Mouse (Mus musculus) CD8-positive naive resting alpha-beta T cell, adult 2 months (primary cell): ENCODE data around the gene Cplx1.

ENCODE experiments used
- DNase-seq, 2 experiments: peaks; one replicate each; pipeline ENCODE4 v3.0.0; 2022; ENCODE audit warnings: low read depth in 2 of 2, low spot score in 2 of 2

Cplx1 gene

DNA sequence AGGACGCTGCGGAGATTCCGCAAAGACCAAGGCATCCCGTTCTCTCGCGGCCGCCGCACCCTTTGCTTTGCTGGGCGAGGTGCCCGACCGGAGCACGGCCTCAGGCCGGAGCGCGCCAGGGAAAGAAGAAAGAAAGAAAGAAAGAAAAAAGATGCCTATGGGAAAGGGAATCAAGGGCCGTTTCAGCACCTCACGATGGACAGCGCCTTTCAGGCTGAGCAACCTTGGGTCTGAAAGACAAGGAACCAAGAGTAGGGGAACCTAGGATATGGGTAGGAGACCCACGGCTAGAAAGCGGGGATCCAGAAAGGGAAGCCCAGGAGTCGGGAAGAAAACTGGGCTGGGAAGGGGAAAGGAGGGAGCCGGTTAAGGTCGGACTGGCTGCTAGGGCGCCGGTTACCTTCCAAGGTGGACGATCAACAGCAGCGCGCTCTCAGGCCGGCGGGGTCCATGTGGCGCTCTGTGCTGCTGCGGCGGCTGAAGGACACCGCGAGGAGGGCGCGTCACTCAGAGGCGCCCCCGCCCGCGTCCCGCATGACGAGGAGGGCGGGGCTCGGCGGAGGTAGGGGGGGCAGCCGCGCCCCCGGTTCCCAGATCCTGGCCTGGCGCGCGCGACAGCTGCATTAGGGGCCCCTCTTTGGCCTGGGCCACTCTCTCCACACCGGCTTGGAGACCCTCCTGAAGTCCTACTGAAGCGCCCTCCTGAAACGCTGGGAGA lies at the start of gene Cplx1:
Cplx1 (minus strand) TSS at position 536 of the 718 bp plus-strand sequence.
- DNase-seq: no peak

- no peak for DNase-seq
Observed at GRCm38 (mm10) chr5:108581361-108581891, 31.6 kb upstream of the Cplx1 start.

DNA sequence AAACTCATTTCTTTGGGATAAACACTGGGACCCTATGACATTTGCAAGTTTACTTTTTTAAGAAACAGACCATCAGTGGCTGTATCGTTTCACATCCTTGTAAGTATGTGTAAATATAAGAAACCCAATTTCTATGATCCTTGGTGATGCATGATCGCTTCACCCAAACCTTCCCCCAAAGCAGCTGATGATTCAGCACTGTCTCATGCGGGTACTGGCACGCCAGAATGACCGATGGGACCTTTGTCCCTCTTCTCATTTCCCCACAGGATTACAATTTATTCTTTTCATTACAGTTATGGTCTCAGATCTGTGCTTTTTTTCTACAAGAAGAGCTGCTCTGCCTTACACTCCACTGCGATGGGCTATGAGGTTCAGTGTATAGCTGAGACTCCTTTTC lies 23.2 kb upstream of the Cplx1 start:
- no peak for DNase-seq

DNA sequence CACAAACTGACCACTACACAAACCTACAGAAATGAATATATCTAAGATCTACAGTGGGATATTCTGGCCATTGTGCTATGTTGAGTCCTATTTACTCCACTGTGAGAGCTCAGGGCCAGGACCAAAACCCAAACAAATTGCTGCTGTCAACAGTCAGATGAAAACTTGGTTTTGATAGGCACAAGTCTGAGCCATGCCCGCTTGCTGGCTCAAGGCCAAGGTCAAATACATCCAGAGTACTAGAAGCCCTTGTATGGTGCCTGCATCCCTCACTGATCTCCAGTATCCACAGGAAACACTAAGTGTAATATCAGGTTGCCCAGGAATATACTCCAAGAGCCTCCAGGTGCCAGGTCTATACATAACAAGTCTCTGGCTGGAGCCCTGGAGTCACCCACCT lies 21.2 kb upstream of the Cplx1 start:
- no peak for DNase-seq

DNA sequence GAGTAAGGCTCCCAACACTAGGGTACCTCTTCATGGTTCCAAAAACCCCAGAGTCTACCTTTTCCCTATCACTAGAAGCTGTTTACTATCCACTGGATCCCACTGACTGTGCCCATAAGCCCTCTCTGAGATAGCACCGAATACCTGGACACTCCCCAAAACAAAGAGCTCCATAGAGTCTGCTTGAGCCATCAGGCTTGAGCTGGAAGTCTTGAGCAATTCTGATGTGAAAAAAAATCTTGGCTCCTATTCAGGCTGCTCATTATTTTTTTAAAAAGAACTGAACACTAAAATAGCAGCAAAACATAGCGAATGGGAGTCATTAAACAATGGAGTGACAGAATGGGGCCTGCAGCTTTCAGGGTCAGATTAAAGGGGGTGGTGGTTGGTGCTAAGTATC lies 17.3 kb upstream of the Cplx1 start:
- DNase-seq: no peak

- DNase-seq: no peak
Observed at GRCm38 (mm10) chr5:108566523-108566922, 16.7 kb upstream of the Cplx1 start.

DNA sequence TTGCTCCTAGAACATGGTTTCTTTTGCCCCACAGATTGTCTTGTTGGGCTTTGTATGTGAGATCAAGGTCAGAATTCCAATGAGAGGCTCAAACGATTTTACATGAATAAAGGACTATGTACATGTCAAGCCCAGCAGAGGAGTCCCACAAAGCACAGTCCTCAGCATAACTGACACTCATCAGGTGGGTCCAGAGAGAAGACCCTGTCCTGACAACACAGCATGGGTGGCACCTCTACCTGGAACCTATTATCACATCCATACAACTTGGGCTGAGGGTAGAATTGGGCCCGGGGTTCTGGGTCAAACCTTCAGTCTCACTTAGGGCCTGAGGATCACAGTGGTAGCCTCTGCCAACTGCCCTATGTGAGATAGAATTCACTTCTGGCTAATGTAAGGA lies 15.6 kb upstream of the Cplx1 start:
- DNase-seq: no peak

DNA sequence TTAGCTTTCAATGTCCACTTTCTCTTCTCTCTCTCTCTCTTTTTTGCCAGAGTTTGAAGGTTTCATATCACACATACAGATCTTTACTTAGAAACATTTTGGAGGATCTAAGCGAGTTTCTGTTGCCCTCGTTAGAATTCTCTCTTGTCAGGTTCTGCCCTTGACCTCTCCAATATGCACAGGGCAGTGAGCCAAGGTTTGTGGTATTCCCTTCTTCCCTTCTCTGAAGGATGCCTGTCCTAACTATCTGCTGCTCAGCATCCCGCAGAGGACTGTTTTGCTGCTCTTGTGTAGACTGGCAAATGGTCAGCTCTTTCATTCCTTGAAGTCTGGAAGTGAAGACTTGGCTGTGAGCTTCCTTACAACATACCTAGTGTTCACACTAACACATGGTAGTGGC lies 14.5 kb upstream of the Cplx1 start:
- DNase-seq: no peak

GRCm38 (mm10) chr5:108562483-108562882 lies 12.7 kb upstream of the Cplx1 start:
- no peak for DNase-seq

GRCm38 (mm10) chr5:108556986-108557385 lies 7.2 kb upstream of the Cplx1 start:
- no peak for DNase-seq

- DNase-seq: no peak
Observed at GRCm38 (mm10) chr5:108554041-108554440, 4.2 kb upstream of the Cplx1 start.

GRCm38 (mm10) chr5:108550207-108550594 lies 377 bp upstream of the Cplx1 start:
- DNase-seq: no peak

GRCm38 (mm10) chr5:108549137-108549488 lies 711 bp downstream of the Cplx1 start:
- DNase-seq: no peak

DNA sequence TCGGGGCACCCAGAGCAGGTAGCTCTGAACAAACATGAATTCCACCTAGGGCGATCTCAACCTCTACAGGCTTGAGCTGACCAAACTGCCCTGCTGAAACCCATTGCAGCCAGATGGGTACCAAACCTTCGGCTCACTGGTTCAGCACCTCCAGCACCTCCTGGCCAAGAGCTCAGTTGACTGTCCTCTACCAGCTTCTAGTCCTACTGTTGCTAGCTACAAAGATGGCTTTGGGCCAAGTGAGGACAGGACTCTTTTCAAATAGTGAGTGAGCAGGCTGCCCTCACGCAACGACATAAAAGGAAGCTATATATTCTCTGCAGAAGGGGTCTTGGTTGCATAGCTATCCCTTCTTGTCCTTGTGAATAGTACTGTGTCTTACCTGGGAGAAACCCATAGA lies 2.2 kb downstream of the Cplx1 start:
- no peak for DNase-seq

- DNase-seq: no peak
Observed at GRCm38 (mm10) chr5:108543516-108544291, 6.1 kb downstream of the Cplx1 start.

GRCm38 (mm10) chr5:108534188-108534587 lies 15.6 kb downstream of the Cplx1 start:
- no peak for DNase-seq

DNA sequence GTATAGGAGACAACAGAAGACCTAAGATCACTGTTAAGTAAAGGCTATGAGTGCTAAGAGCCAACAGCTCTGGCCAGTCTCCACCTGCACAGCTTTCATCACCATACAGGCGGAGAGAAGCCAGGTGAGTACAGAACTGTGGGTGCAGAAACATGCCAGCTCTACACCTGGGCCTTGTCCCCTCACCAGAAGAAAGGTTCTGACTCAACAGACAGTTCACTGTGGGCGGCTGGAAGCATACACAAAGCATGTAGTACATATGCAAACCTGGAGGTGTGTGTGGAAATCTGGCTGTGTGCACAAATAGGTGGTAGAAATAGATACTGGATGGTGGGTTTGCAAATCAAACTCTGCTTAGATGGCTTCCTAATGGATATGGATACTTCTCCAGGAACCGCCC lies 27.2 kb downstream of the Cplx1 start:
- DNase-seq: no peak

GRCm38 (mm10) chr5:108521896-108522295 lies 27.9 kb downstream of the Cplx1 start:
- DNase-seq: no peak

DNA sequence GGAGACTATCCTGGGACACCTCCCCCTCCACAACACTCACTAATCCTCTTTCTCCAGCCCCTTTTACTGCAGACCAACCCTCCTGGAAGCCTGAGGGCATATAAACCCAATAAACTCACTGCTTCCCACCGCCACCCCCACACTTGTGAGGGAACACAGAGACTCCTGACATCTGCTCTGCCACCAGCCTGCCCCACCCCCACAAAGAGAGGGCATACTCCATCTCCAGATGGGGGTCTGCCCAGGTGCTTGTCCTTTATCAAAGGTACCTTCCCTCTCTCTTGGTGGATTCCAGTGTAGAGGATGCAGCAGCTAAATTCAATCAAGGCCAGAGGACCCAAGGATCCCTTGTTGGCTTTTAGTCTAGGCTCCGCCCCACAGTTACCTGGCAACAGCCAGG lies 28.8 kb downstream of the Cplx1 start:
- DNase-seq: no peak

- DNase-seq: no peak
Observed at GRCm38 (mm10) chr5:108520153-108520552, 29.7 kb downstream of the Cplx1 start.

DNA sequence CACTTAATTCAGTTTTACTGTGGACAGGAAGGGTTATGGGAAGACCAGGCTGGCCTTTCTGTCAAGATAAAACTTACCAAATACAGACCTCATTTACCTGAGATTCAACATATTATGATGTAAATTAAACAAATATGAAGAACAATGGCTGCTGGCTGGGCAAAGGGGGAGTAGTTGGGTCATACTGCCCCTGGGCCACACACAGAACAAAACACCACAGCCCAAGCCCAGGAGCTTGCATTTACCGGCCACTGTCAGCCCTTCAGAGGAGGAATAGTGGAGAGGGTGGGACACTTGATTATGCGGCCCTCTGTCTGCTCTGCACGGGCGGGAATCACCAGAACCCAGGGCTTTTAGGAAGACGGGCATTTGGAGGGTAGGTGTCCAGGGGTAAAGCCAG lies 30.9 kb downstream of the Cplx1 start:
- no peak for DNase-seq

DNA sequence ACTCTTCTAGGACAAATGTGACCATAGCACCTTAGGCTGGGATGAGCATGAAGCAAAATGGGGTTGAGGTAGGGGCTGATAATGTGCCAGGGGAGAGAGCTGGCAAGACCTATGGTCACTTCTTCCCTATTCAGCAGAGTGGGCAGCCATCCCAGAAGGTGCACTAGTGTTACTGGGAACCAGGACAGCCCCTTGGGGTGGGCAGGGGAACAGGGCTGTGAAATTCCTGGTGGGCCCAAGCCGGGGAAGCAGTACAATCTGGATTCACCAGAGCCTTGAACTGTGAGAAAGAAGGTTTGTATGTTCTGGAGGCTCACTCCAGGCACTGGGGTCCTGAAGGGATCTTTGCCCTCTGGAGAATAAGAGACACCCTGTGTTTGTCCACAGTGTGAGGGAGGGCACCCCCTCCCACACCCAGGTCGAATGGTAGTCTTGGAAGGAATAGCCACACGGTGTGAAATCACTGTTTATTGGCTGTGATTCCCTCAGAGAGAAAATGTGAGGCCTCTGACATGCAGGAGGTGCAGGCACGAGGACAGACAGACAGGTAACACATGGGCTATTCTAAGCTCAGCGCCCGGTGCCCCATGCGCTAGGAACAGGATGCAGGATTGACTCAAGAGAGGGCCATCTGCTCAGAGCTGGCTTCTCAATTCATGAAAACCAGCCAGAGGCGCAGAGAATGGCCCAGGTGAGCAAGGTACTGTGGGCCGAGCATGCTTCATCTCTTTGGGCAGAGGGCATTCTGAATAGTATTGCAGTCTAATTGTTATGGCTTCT lies 31.5 kb downstream of the Cplx1 start:
- DNase-seq: no peak
